Mouse (Mus musculus): ENCODE results near the gene Prpf18. TPM values are rescaled to one million over a fixed set of nuclear protein-coding genes. Genes with fewer than 3 reads are reported as not detected.

The Prpf18 gene
- polyA plus RNA-seq, 1 experiment from 2014 or later: 29.6 TPM

DNA sequence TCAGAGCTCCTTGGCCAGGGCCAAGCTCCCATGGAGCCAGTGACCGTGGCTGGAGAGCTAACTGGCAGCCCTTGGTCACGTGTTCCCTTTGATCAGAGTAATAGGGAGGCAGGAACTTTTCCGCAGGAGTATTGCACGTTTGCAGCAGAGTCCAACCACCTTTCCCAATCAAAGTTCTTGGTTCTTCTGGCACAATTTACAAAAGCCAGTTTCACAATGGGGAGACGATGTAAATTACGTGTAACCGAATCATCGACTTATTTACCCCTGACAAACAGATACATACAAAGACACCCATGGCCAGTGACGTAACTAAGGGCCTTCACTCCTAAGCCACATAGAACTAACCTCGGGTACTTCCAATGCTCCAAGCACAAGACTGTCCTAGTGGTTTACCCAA lies 42.5 kb downstream of the Prpf18 start:
- no peak for ATAC-seq (replicated peaks; ENCODE audit: insufficient number of reproducible peaks, low FRiP score, low TSS enrichment)
- H3K36me3 ChIP-seq (ENCODE audit: control insufficient read depth, insufficient read depth, low read length): peaks cover 54% of the 10 kb centered on the region

GRCm38 (mm10) chr2:4608253-4608652 lies 43.7 kb downstream of the Prpf18 start:
- Histone ChIP-seq H3K4me3 (ENCODE audit: low read depth, low read length) (no peak overlapping the region), H3K4me2 (no peak overlapping the region), H3K27ac (ENCODE audit: low read depth, low read length) (no peak overlapping the region), H3K9ac (ENCODE audit: low read depth, low read length) (no peak overlapping the region), H3K9me3 (replicated peaks; ENCODE audit: control insufficient read depth, low read length) (no peaks in the 10 kb centered on the region), H3K27me3 (ENCODE audit: control insufficient read depth, insufficient read depth, low read length) (no peaks in the 10 kb centered on the region), H3K4me1 (ENCODE audit: control insufficient read depth, insufficient read depth, low read length) (no peaks in the 10 kb centered on the region), H3K36me3 (ENCODE audit: control insufficient read depth, insufficient read depth, low read length) (peaks cover 62% of the 10 kb centered on the region)
- 87% methylated on average over 3 of the region's 3 CpGs for WGBS (ENCODE audit: insufficient replicate concordance)
- ATAC-seq (replicated peaks; ENCODE audit: insufficient number of reproducible peaks, low FRiP score, low TSS enrichment): no peak

More for the DNA sequence above, 42.5 kb downstream of the Prpf18 start:
- Histone ChIP-seq H3K27ac (ENCODE audit: low read depth, low read length) (no peak overlapping the region), H3K4me3 (ENCODE audit: low read depth, low read length) (no peak overlapping the region), H3K27me3 (ENCODE audit: control insufficient read depth, insufficient read depth, low read length) (no peaks in the 10 kb centered on the region), H3K4me2 (no peak overlapping the region), H3K9me3 (replicated peaks; ENCODE audit: control insufficient read depth, low read length) (no peaks in the 10 kb centered on the region), H3K9ac (ENCODE audit: low read depth, low read length) (no peak overlapping the region), H3K4me1 (ENCODE audit: control insufficient read depth, insufficient read depth, low read length) (no peaks in the 10 kb centered on the region)
- WGBS (ENCODE audit: insufficient replicate concordance): 85% methylated on average over 10 of the region's 10 CpGs

DNA sequence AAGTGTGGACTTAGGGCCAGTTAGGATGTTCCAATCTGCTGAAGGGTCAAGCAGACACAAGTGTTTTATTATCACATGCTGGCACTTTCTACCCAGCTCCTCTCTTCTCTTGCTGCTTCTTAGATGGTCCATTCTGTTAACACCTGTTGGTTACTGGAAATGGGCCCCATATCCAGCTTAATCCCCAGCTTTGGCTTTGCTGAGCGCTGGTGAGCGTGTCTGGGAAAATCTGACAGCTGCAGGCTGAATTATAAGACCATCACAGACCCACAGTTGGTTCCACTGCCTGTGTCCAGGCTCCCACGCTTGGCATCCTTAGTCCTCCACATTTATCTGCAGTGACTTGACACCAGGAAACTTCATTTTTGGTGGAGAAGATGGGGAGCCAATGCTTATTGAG lies 45.4 kb downstream of the Prpf18 start:
- no peak for ATAC-seq (replicated peaks; ENCODE audit: insufficient number of reproducible peaks, low FRiP score, low TSS enrichment)
- no peaks in the 10 kb centered on the region for H3K4me1 ChIP-seq (ENCODE audit: control insufficient read depth, insufficient read depth, low read length)
- 88% methylated on average over 3 of the region's 3 CpGs for WGBS (ENCODE audit: insufficient replicate concordance)

GRCm38 (mm10) chr2:4603361-4603945 lies 48.5 kb downstream of the Prpf18 start:
- no peak; the same call in 1 of the 2 replicates for ATAC-seq (replicated peaks; ENCODE audit: insufficient number of reproducible peaks, low FRiP score, low TSS enrichment)
- H3K4me3 ChIP-seq (ENCODE audit: low read depth, low read length): no peak overlapping the region
- H3K27me3 ChIP-seq (ENCODE audit: control insufficient read depth, insufficient read depth, low read length): no peaks in the 10 kb centered on the region
- H3K4me2 ChIP-seq: no peak overlapping the region
- H3K4me1 ChIP-seq (ENCODE audit: control insufficient read depth, insufficient read depth, low read length): peaks cover 8% of the 10 kb centered on the region; the same call in 1 of the 2 replicates
- H3K36me3 ChIP-seq (ENCODE audit: control insufficient read depth, insufficient read depth, low read length): peaks cover 43% of the 10 kb centered on the region
- H3K27ac ChIP-seq (ENCODE audit: low read depth, low read length): no peak overlapping the region
- 80% methylated on average over 33 of the region's 33 CpGs for WGBS (ENCODE audit: insufficient replicate concordance)
- no peak overlapping the region for H3K9ac ChIP-seq (ENCODE audit: low read depth, low read length)
- H3K9me3 ChIP-seq (replicated peaks; ENCODE audit: control insufficient read depth, low read length): no peaks in the 10 kb centered on the region

More for the DNA sequence above, 45.4 kb downstream of the Prpf18 start:
- H3K4me3 ChIP-seq (ENCODE audit: low read depth, low read length): no peak overlapping the region
- H3K27ac ChIP-seq (ENCODE audit: low read depth, low read length): no peak overlapping the region
- H3K9me3 ChIP-seq (replicated peaks; ENCODE audit: control insufficient read depth, low read length): no peaks in the 10 kb centered on the region
- no peak overlapping the region for H3K9ac ChIP-seq (ENCODE audit: low read depth, low read length)
- peaks cover 57% of the 10 kb centered on the region for H3K36me3 ChIP-seq (ENCODE audit: control insufficient read depth, insufficient read depth, low read length)
- no peak overlapping the region for H3K4me2 ChIP-seq
- H3K27me3 ChIP-seq (ENCODE audit: control insufficient read depth, insufficient read depth, low read length): no peaks in the 10 kb centered on the region

- Histone ChIP-seq H3K4me3 (ENCODE audit: low read depth, low read length) (no peak overlapping the region), H3K9ac (ENCODE audit: low read depth, low read length) (no peak overlapping the region), H3K36me3 (ENCODE audit: control insufficient read depth, insufficient read depth, low read length) (peaks cover 28% of the 10 kb centered on the region), H3K27ac (ENCODE audit: low read depth, low read length) (no peak overlapping the region), H3K9me3 (replicated peaks; ENCODE audit: control insufficient read depth, low read length) (no peaks in the 10 kb centered on the region), H3K27me3 (ENCODE audit: control insufficient read depth, insufficient read depth, low read length) (no peaks in the 10 kb centered on the region), H3K4me2 (no peak overlapping the region), H3K4me1 (ENCODE audit: control insufficient read depth, insufficient read depth, low read length) (peaks cover 8% of the 10 kb centered on the region; the same call in 1 of the 2 replicates)
- 47% methylated on average over 15 of the region's 15 CpGs for WGBS (ENCODE audit: insufficient replicate concordance)
- no peak for ATAC-seq (replicated peaks; ENCODE audit: insufficient number of reproducible peaks, low FRiP score, low TSS enrichment)
Observed at GRCm38 (mm10) chr2:4601034-4601890, 50.7 kb downstream of the Prpf18 start.

GRCm38 (mm10) chr2:4596992-4597391 lies 54.9 kb downstream of the Prpf18 start:
- no peaks in the 10 kb centered on the region for H3K9me3 ChIP-seq (replicated peaks; ENCODE audit: control insufficient read depth, low read length)
- ATAC-seq (replicated peaks; ENCODE audit: insufficient number of reproducible peaks, low FRiP score, low TSS enrichment): no peak
- H3K27me3 ChIP-seq (ENCODE audit: control insufficient read depth, insufficient read depth, low read length): no peaks in the 10 kb centered on the region

DNA sequence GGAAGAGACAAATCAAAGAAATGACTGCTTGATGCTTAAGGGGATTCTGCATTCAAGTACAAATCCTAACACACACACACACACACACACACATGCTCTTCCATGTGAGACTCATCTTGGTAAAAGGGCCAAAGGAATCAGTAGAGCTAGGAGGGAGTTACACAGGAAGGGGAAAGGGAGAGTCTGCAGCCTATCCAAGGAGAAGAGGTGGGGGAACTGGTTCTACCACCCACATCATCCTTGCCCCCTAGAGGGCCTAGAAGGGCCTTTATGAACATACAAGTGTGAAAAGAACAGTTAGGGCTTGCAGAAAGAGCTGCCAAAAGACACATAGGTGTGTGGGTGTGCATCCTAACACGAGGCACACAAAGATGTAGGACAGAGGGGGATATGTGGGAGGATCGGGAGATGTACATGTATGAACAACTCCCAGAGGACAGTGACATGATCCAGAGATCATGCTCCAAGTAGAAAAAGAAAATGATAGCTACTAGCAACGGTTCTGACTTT lies 58.0 kb downstream of the Prpf18 start:
- Histone ChIP-seq H3K9me3 (replicated peaks; ENCODE audit: control insufficient read depth, low read length) (no peaks in the 10 kb centered on the region), H3K4me1 (ENCODE audit: control insufficient read depth, insufficient read depth, low read length) (peaks cover 4% of the 10 kb centered on the region), H3K27ac (ENCODE audit: low read depth, low read length) (no peak overlapping the region), H3K4me2 (no peak overlapping the region), H3K27me3 (ENCODE audit: control insufficient read depth, insufficient read depth, low read length) (no peaks in the 10 kb centered on the region), H3K36me3 (ENCODE audit: control insufficient read depth, insufficient read depth, low read length) (peaks cover 33% of the 10 kb centered on the region), H3K9ac (ENCODE audit: low read depth, low read length) (no peak overlapping the region), H3K4me3 (ENCODE audit: low read depth, low read length) (no peak overlapping the region)
- 91% methylated on average over 3 of the region's 3 CpGs for WGBS (ENCODE audit: insufficient replicate concordance)
- no peak for ATAC-seq (replicated peaks; ENCODE audit: insufficient number of reproducible peaks, low FRiP score, low TSS enrichment)

More at GRCm38 (mm10) chr2:4596992-4597391, 54.9 kb downstream of the Prpf18 start:
- Histone ChIP-seq H3K9ac (ENCODE audit: low read depth, low read length) (no peak overlapping the region), H3K4me2 (no peak overlapping the region), H3K4me3 (ENCODE audit: low read depth, low read length) (no peak overlapping the region), H3K36me3 (ENCODE audit: control insufficient read depth, insufficient read depth, low read length) (peaks cover 26% of the 10 kb centered on the region), H3K4me1 (ENCODE audit: control insufficient read depth, insufficient read depth, low read length) (peaks cover 12% of the 10 kb centered on the region), H3K27ac (ENCODE audit: low read depth, low read length) (no peak overlapping the region)
- 93% methylated on average over 7 of the region's 7 CpGs for WGBS (ENCODE audit: insufficient replicate concordance)

DNA sequence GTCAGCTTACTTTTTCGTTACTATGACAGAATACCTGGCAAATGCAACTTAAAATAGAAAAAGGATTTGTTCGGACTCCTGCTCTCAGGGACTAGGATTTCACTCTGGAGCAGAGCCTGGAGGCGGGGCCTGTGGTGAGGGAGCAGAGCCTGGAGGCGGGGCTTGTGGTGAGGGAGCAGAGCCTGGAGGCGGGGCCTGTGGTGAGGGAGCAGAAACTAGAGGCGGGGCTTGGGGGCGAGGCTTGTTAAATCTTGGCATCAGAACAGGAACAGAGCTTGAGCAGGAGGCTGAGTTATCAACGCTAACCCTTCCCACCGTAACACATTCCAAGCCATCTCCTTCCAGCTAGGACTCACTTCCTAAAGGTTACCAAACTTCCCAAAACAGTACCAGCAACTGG lies 58.5 kb downstream of the Prpf18 start:
- H3K4me3 ChIP-seq (ENCODE audit: low read depth, low read length): no peak overlapping the region
- peaks cover 4% of the 10 kb centered on the region for H3K4me1 ChIP-seq (ENCODE audit: control insufficient read depth, insufficient read depth, low read length)
- H3K4me2 ChIP-seq: no peak overlapping the region
- no peak overlapping the region for H3K27ac ChIP-seq (ENCODE audit: low read depth, low read length)
- WGBS (ENCODE audit: insufficient replicate concordance): 30% methylated on average over 9 of the region's 9 CpGs
- no peaks in the 10 kb centered on the region for H3K27me3 ChIP-seq (ENCODE audit: control insufficient read depth, insufficient read depth, low read length)
- H3K9me3 ChIP-seq (replicated peaks; ENCODE audit: control insufficient read depth, low read length): no peaks in the 10 kb centered on the region
- no peak overlapping the region for H3K9ac ChIP-seq (ENCODE audit: low read depth, low read length)
- ATAC-seq (replicated peaks; ENCODE audit: insufficient number of reproducible peaks, low FRiP score, low TSS enrichment): peak; percentile 72; the same call in 1 of the 2 replicates
- peaks cover 34% of the 10 kb centered on the region for H3K36me3 ChIP-seq (ENCODE audit: control insufficient read depth, insufficient read depth, low read length)
